Mouse (Mus musculus) retina, postnatal 7 days (tissue): Measurements from ENCODE around the gene Gm27235.
"Not testable (repeated sequence)": the region's sequence is repeated elsewhere in the genome, so short reads cannot be mapped to it uniquely, and the experiment has no call there.

Experiments
- DNase-seq: peaks from one replicate; pipeline ENCODE4 v3.0.0-alpha.2; 2012; ENCODE audit warnings: low read depth, low spot score

Gene Gm27235

DNA sequence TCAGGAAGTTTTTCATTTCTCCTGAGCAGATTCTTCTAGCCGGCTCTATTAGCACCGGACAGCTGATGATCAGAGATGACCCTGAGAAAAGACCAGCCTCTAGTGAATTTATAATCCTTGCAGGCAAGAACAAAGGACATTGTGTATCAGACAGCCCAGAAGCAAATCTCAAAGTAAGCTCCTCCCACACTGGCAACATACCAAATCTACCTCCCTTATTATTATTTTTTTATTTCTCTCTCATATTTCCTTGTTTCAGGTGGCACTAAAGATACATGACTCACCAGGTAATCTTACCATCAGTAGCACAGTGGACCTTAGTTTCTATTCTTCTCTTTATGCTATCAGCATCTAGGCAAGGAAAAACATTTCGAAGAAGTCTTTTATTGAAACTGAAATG lies at the start of gene Gm27235, which contains the start of gene D730048I06Rik:
TSS of gene Gm27235 (minus strand) at position 101 of the 400 bp plus-strand sequence.
TSS of gene D730048I06Rik (minus strand) at position 112 of the 400 bp plus-strand sequence.
- DNase-seq = no peak

DNA sequence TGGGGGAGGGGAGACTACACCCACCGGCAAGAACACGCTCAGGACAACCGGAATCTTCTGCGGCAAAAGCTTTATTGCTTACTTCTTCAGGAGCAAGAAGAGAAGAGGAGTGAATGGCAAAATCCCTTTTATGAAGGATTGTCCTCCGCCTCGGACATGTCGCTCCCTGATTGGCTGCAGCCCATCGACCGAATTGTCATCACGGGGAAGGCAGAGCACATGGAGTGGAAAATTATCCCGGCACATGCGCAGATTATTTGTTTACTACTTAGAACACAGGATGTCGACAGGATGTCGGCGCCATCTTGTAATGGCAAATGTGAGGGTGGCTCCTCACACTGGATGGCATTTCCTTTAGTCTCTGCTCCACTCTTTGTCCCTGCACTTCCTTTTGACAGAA lies 28.0 kb upstream of the Gm27235 start:
- not testable (repeated sequence) for DNase-seq

GRCm38 (mm10) chr9:35798146-35798545 lies 8.2 kb upstream of the Gm27235 start:
- DNase-seq = no peak

GRCm38 (mm10) chr9:35778009-35778408 lies 11.9 kb downstream of the Gm27235 start, which contains the start of gene Gm17727:
Gm17727 (minus strand) TSS chr9:35778109.
- DNase-seq = no peak

GRCm38 (mm10) chr9:35756843-35757242 lies 33.1 kb downstream of the Gm27235 start:
- DNase-seq = no peak

- DNase-seq = no peak
These were observed 49.2 kb downstream of the Gm27235 start, which contains the start of gene Gm17677 for GRCm38 (mm10) chr9:35740749-35741148. Gm17677 (plus strand) TSS chr9:35741049.
